Mouse (Mus musculus): Measurements from ENCODE around the gene Prpf40b. TPM values are rescaled to one million over a fixed set of nuclear protein-coding genes. Genes with fewer than 3 reads are reported as not detected.
"Not testable (repeated sequence)": the region's sequence is repeated elsewhere in the genome, so short reads cannot be mapped to it uniquely, and the experiment has no call there.

The Prpf40b gene
- total RNA-seq (2021): 100 to 1,000 TPM; 125 to 132 TPM

GRCm38 (mm10) chr15:99294813-99295374, at the start of gene Prpf40b:
Gene Prpf40b, plus strand, starts transcription at chr15:99295087.
- DNase-seq: peak; percentile 96
- intact Hi-C loops (cut with DNase I): no loop called here

GRCm38 (mm10) chr15:99246736-99247135, 48.2 kb upstream of the Prpf40b start:
- intact Hi-C loops (cut with DNase I): not testable (repeated sequence)
- peak; percentile 61 for DNase-seq

- intact Hi-C loops (cut with DNase I): no loop called here
- DNase-seq: no peak
These were observed 45.9 kb upstream of the Prpf40b start for GRCm38 (mm10) chr15:99248972-99249371.

GRCm38 (mm10) chr15:99249938-99250337, 44.9 kb upstream of the Prpf40b start:
- intact Hi-C loops (cut with DNase I): no loop called here
- no peak for DNase-seq

- DNase-seq; intact Hi-C loops (cut with DNase I): not testable (repeated sequence)
These were observed 43.8 kb upstream of the Prpf40b start for GRCm38 (mm10) chr15:99251111-99251510.

- DNase-seq: peak; percentile 98
- intact Hi-C loops (cut with DNase I): no loop called here
These were observed 43.1 kb upstream of the Prpf40b start, which contains the start of gene Mcrs1 for GRCm38 (mm10) chr15:99251626-99252380. Gene Mcrs1, minus strand, starts transcription at chr15:99251961.

- peak; percentile 67 for DNase-seq
- intact Hi-C loops (cut with DNase I): no loop called here
These were observed 42.3 kb upstream of the Prpf40b start for GRCm38 (mm10) chr15:99252381-99253174.

- DNase-seq; intact Hi-C loops (cut with DNase I): not testable (repeated sequence)
These were observed 41.8 kb upstream of the Prpf40b start for GRCm38 (mm10) chr15:99253175-99253479.

GRCm38 (mm10) chr15:99253772-99254171, 41.1 kb upstream of the Prpf40b start:
- intact Hi-C loops (cut with DNase I): no loop called here
- no peak for DNase-seq

- DNase-seq: no peak
- intact Hi-C loops (cut with DNase I): no loop called here
These were observed 40.3 kb upstream of the Prpf40b start for GRCm38 (mm10) chr15:99254477-99255005.

- intact Hi-C loops (cut with DNase I): no loop called here
- no peak for DNase-seq
These were observed 39.6 kb upstream of the Prpf40b start for GRCm38 (mm10) chr15:99255241-99255749.

- intact Hi-C loops (cut with DNase I): no loop called here
- no peak for DNase-seq
These were observed 35.6 kb upstream of the Prpf40b start for GRCm38 (mm10) chr15:99259167-99259729.

- DNase-seq: peak; percentile 70
- intact Hi-C loops (cut with DNase I): no loop called here
These were observed 35.1 kb upstream of the Prpf40b start for GRCm38 (mm10) chr15:99259730-99260252.

- no peak for DNase-seq
- intact Hi-C loops (cut with DNase I): no loop called here
These were observed 32.2 kb upstream of the Prpf40b start for GRCm38 (mm10) chr15:99262702-99263101.

GRCm38 (mm10) chr15:99264363-99264762, 30.5 kb upstream of the Prpf40b start:
- intact Hi-C loops (cut with DNase I): no loop called here
- DNase-seq: no peak

GRCm38 (mm10) chr15:99265679-99266078, 29.2 kb upstream of the Prpf40b start:
- DNase-seq: peak; percentile 69
- intact Hi-C loops (cut with DNase I): no loop called here

- no peak for DNase-seq
- intact Hi-C loops (cut with DNase I): no loop called here
These were observed 18.8 kb upstream of the Prpf40b start for GRCm38 (mm10) chr15:99276095-99276494.

- peak; percentile 63 for DNase-seq
- intact Hi-C loops (cut with DNase I): no loop called here
These were observed 16.6 kb upstream of the Prpf40b start for GRCm38 (mm10) chr15:99278271-99278670.

- intact Hi-C loops (cut with DNase I): no loop called here
- DNase-seq: no peak
These were observed 11.4 kb upstream of the Prpf40b start for GRCm38 (mm10) chr15:99283456-99283855.

- intact Hi-C loops (cut with DNase I): no loop called here
- DNase-seq: no peak
These were observed 10.2 kb upstream of the Prpf40b start for GRCm38 (mm10) chr15:99284527-99285188.
